Mouse (Mus musculus) adrenal gland, adult (tissue): ENCODE measurements around the gene Nelfb.
"Not testable (repeated sequence)": the region's sequence is repeated elsewhere in the genome, so short reads cannot be mapped to it uniquely, and the experiment has no call there.

Experiments used
- DNase-seq, 2 experiments: peaks; one replicate each; pipeline ENCODE4 v3.0.0; 2022 to 2023; ENCODE audit warnings: low spot score in 1 of 2; ENCODE audit not compliant: inconsistent age in 2 of 2

Nelfb gene

GRCm38 (mm10) chr2:25211121-25211670 lies at the start of gene Nelfb:
TSS of gene Nelfb (minus strand) at chr2:25211489.
- peak; percentile 91 to 98 for DNase-seq

- no peak for DNase-seq
Observed at GRCm38 (mm10) chr2:25258887-25259286, 47.6 kb upstream of the Nelfb start.

- not testable (repeated sequence) for DNase-seq
Observed at GRCm38 (mm10) chr2:25257250-25257649, 46.0 kb upstream of the Nelfb start.

- DNase-seq, result peak in 1 of 2 experiments; percentile 72
Observed at GRCm38 (mm10) chr2:25256443-25257109, 45.3 kb upstream of the Nelfb start.

GRCm38 (mm10) chr2:25255284-25255779 lies 44.0 kb upstream of the Nelfb start, which contains the start of gene Tmem203:
TSS of gene Tmem203 (plus strand) at chr2:25255439.
- DNase-seq, result peak; percentile 89 to 95

GRCm38 (mm10) chr2:25252331-25252730 lies 41.0 kb upstream of the Nelfb start:
- peak in 1 of 2 experiments; percentile 52 for DNase-seq

- no peak for DNase-seq
Observed at GRCm38 (mm10) chr2:25246183-25247072, 35.1 kb upstream of the Nelfb start, which contains the start of gene AL732309.1. TSS of gene AL732309.1 (minus strand) at chr2:25246863.

GRCm38 (mm10) chr2:25244144-25244543 lies 32.9 kb upstream of the Nelfb start:
- DNase-seq, result peak in 1 of 2 experiments; percentile 25

GRCm38 (mm10) chr2:25243342-25243741 lies 32.1 kb upstream of the Nelfb start:
- DNase-seq, result no peak

GRCm38 (mm10) chr2:25242101-25242506 lies 30.8 kb upstream of the Nelfb start, which contains the start of the genes Rnf208 and Cysrt1:
TSS of gene Rnf208 (plus strand) at chr2:25242255.
TSS of gene Cysrt1 (minus strand) at chr2:25242452.
- DNase-seq, result peak in 1 of 2 experiments; percentile 46

- peak in 1 of 2 experiments; percentile 47 for DNase-seq
Observed at GRCm38 (mm10) chr2:25241438-25241775, 30.1 kb upstream of the Nelfb start.

- peak; percentile 80 to 91 for DNase-seq
Observed at GRCm38 (mm10) chr2:25240723-25241437, 29.6 kb upstream of the Nelfb start.

- peak in 1 of 2 experiments; percentile 25 for DNase-seq
Observed at GRCm38 (mm10) chr2:25240310-25240709, 29.0 kb upstream of the Nelfb start.

- DNase-seq, result peak in 1 of 2 experiments; percentile 53
Observed at GRCm38 (mm10) chr2:25239766-25240165, 28.5 kb upstream of the Nelfb start.

- DNase-seq, result no peak
Observed at GRCm38 (mm10) chr2:25238106-25238505, 26.8 kb upstream of the Nelfb start.

GRCm38 (mm10) chr2:25237522-25237921 lies 26.2 kb upstream of the Nelfb start:
- no peak for DNase-seq

- no peak for DNase-seq
Observed at GRCm38 (mm10) chr2:25236614-25237013, 25.3 kb upstream of the Nelfb start, which contains the start of gene Rnf224. TSS of gene Rnf224 (minus strand) at chr2:25236787.

- no peak for DNase-seq
Observed at GRCm38 (mm10) chr2:25234551-25235220, 23.4 kb upstream of the Nelfb start.

- DNase-seq, result no peak
Observed at GRCm38 (mm10) chr2:25234050-25234449, 22.8 kb upstream of the Nelfb start, which contains the start of gene Slc34a3. TSS of gene Slc34a3 (minus strand) at chr2:25234364.

GRCm38 (mm10) chr2:25233421-25233820 lies 22.1 kb upstream of the Nelfb start:
- no peak for DNase-seq
